8 mouse cellular contexts compared by ENCODE assay signal in the genomic region with DNA sequence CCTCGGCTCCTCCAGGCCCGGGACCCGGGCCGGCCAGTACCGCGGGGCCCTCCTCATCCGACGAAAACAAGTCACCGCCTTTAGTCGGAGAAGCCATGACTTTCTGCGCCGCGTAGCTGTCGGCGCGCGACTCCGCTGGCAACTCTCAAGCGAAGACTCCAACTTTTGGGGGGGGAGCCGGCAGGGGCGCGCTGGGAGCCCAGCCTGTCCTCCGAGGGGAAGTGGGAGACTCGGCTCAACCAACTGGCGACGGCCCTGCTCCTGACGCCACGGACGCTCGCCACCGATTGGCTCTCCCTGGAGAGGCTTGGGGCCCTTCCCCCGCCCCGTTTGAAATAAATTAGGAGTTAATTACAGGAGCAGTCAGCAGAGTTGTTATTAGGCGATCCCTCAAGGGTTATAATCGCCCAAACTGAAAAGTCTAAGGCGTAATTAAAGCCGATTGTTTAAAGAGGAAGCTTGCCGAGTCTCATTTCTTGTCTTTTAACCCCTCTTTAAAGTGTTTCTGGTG. TPM values are rescaled to one million over a fixed set of nuclear protein-coding genes. Genes with fewer than 3 reads are reported as not detected.
DNase-seq lines count a peak whose midpoint lies in the region; ATAC-seq and TF ChIP-seq lines count a peak whose summit lies in the region.

A gene (minus strand): TSS at position 461 of the 511 bp plus-strand sequence.

- TF ChIP-seq EP300 in liver, embryonic 14.5 days (IDR thresholded peaks at IDR 0.05; ENCODE audit: low read depth): no peak

- peak within 1 kb of the TSS; percentile 56 for H3K4me3 ChIP-seq in embryonic facial prominence, embryonic 12.5 days
- peak within 1 kb of the TSS; percentile 75 for H3K4me3 ChIP-seq in heart, embryonic 13.5 days
- H3K4me3 ChIP-seq in kidney, embryonic 16.5 days (ENCODE audit: low read length): peak within 1 kb of the TSS; percentile 57
- H3K4me3 ChIP-seq in liver, embryonic 14.5 days (ENCODE audit: insufficient read depth in 1 of 2, low read depth in 2 of 2, low read length in 2 of 2): peak within 1 kb of the TSS; percentile 11 to 25; a peak in 3 of 4 replicates
- peak within 1 kb of the TSS; percentile 6; the same call in 1 of the 2 replicates for H3K4me3 ChIP-seq in olfactory bulb, adult 2 months (ENCODE audit: insufficient read depth, low read depth, low read length)

- no peak for TF ChIP-seq CTCF in liver, embryonic 14.5 days (IDR thresholded peaks at IDR 0.05; ENCODE audit: low read depth)
- no peak for TF ChIP-seq CTCF in olfactory bulb, adult 2 months (IDR thresholded peaks at IDR 0.05; ENCODE audit: insufficient read depth, low read depth, low read length)

- H3K9me3 ChIP-seq in embryonic facial prominence, embryonic 12.5 days: no peaks in the 10 kb centered on the region
- no peaks in the 10 kb centered on the region for H3K9me3 ChIP-seq in heart, embryonic 13.5 days
- no peaks in the 10 kb centered on the region for H3K9me3 ChIP-seq in kidney, embryonic 16.5 days (ENCODE audit: low read length)
- no peaks in the 10 kb centered on the region for H3K9me3 ChIP-seq in liver, embryonic 14.5 days (ENCODE audit: control insufficient read depth, low read length)

- ATAC-seq in embryonic facial prominence, embryonic 12.5 days (ENCODE audit: insufficient number of reproducible peaks, insufficient read depth, low FRiP score, low TSS enrichment): peak; percentile 86
- peak; percentile 64; the same call in 1 of the 2 replicates for ATAC-seq in heart, embryonic 13.5 days (ENCODE audit: extremely low read depth, insufficient number of reproducible peaks, low FRiP score, low TSS enrichment)
- peak; percentile 89 for ATAC-seq in kidney, embryonic 16.5 days (ENCODE audit: low FRiP score, low TSS enrichment)
- ATAC-seq in liver, embryonic 14.5 days (ENCODE audit: insufficient read depth): no peak

- DNase-seq in right cerebral cortex, postnatal 10 days (ENCODE audit: low spot score in 2 of 2): peak; percentile 71 to 80
- DNase-seq in right cerebral cortex, postnatal 25 days: no peak
- DNase-seq in liver, embryonic 14.5 days (ENCODE audit: low read depth in 3 of 3, low spot score in 3 of 3): no peak
- DNase-seq in thymus, adult 18-20 months: no peak

- peak within 1 kb of the TSS; percentile 77 for H3K27ac ChIP-seq in embryonic facial prominence, embryonic 12.5 days
- peak within 1 kb of the TSS; percentile 80 for H3K27ac ChIP-seq in heart, embryonic 13.5 days (replicated peaks)
- no peak within 1 kb of the TSS for H3K27ac ChIP-seq in kidney, embryonic 16.5 days (ENCODE audit: low read length)
- no peak within 1 kb of the TSS for H3K27ac ChIP-seq in liver, embryonic 14.5 days
- no peak within 1 kb of the TSS for H3K27ac ChIP-seq in olfactory bulb, adult 2 months (ENCODE audit: insufficient read depth, low read depth, low read length)

- TF ChIP-seq POLR2A in olfactory bulb, adult 2 months (IDR thresholded peaks at IDR 0.05; ENCODE audit: insufficient read depth, low read depth, low read length): no peak

- WGBS in embryonic facial prominence, embryonic 12.5 days: under 1% methylated on average over 38 of the region's 38 CpGs
- under 1% methylated on average over 38 of the region's 38 CpGs for WGBS in heart, embryonic 13.5 days
- WGBS in kidney, embryonic 16.5 days: 0% methylated on average over 38 of the region's 38 CpGs
- under 1% methylated on average over 38 of the region's 38 CpGs for WGBS in liver, embryonic 14.5 days (ENCODE audit: insufficient replicate concordance)
- under 1% methylated on average over 38 of the region's 38 CpGs for WGBS in olfactory bulb, adult 2 months

- H3K4me1 ChIP-seq in embryonic facial prominence, embryonic 12.5 days: peaks cover 21% of the 10 kb centered on the region
- peaks cover 31% of the 10 kb centered on the region for H3K4me1 ChIP-seq in heart, embryonic 13.5 days
- peaks cover 19% of the 10 kb centered on the region for H3K4me1 ChIP-seq in kidney, embryonic 16.5 days (ENCODE audit: insufficient read depth, low read length)
- H3K4me1 ChIP-seq in liver, embryonic 14.5 days (replicated peaks; ENCODE audit: control insufficient read depth in 2 of 2, insufficient read depth in 2 of 2, low read length in 1 of 2): no peaks in the 10 kb centered on the region
- peaks cover 14% of the 10 kb centered on the region for H3K4me1 ChIP-seq in olfactory bulb, adult 2 months (ENCODE audit: control insufficient read depth, insufficient read depth, low read length)

- peak within 1 kb of the TSS; percentile 74 for H3K9ac ChIP-seq in embryonic facial prominence, embryonic 12.5 days
- H3K9ac ChIP-seq in heart, embryonic 13.5 days: peak within 1 kb of the TSS; percentile 84
- H3K9ac ChIP-seq in kidney, embryonic 16.5 days (replicated peaks; ENCODE audit: low read length): peak within 1 kb of the TSS; percentile 57
- H3K9ac ChIP-seq in liver, embryonic 14.5 days (replicated peaks): no peak within 1 kb of the TSS

- H3K4me2 ChIP-seq in embryonic facial prominence, embryonic 12.5 days (replicated peaks): peak within 1 kb of the TSS; percentile 82
- H3K4me2 ChIP-seq in heart, embryonic 13.5 days: peak within 1 kb of the TSS; percentile 95
- peak within 1 kb of the TSS; percentile 85 for H3K4me2 ChIP-seq in kidney, embryonic 16.5 days (replicated peaks; ENCODE audit: low read depth, low read length)
- H3K4me2 ChIP-seq in liver, embryonic 14.5 days (ENCODE audit: low read depth): peak within 1 kb of the TSS; percentile 55

- no peaks in the 10 kb centered on the region for H3K36me3 ChIP-seq in embryonic facial prominence, embryonic 12.5 days
- no peaks in the 10 kb centered on the region for H3K36me3 ChIP-seq in heart, embryonic 13.5 days
- H3K36me3 ChIP-seq in kidney, embryonic 16.5 days (ENCODE audit: insufficient read depth, low read length): no peaks in the 10 kb centered on the region
- H3K36me3 ChIP-seq in liver, embryonic 14.5 days (replicated peaks; ENCODE audit: control insufficient read depth, insufficient read depth, low read depth): no peaks in the 10 kb centered on the region

- H3K27me3 ChIP-seq in embryonic facial prominence, embryonic 12.5 days: peaks cover 71% of the 10 kb centered on the region
- H3K27me3 ChIP-seq in heart, embryonic 13.5 days (replicated peaks): peaks cover 99% of the 10 kb centered on the region
- H3K27me3 ChIP-seq in kidney, embryonic 16.5 days (ENCODE audit: insufficient read depth, low read length): peaks cover 96% of the 10 kb centered on the region
- H3K27me3 ChIP-seq in liver, embryonic 14.5 days (ENCODE audit: control insufficient read depth, insufficient read depth, low read length): peaks cover 92% of the 10 kb centered on the region

RNA-seq across cellular contexts. Expression of the gene that starts here (rescaled TPM):
- polyA plus RNA-seq in embryonic facial prominence, embryonic 12.5 days (2016; fragmentation: Nextera tagmentation; extraction: Ambion mirVana): 30.8 and 34.2 TPM in 2 replicates
- 3.6 and 4.4 TPM in 2 replicates for polyA plus RNA-seq in heart, embryonic 13.5 days (2015; fragmentation: Nextera tagmentation; extraction: Ambion mirVana)
- polyA plus RNA-seq in kidney, embryonic 16.5 days (2015; fragmentation: Nextera tagmentation; extraction: Ambion mirVana): 1.6 and 1.9 TPM in 2 replicates
- 0.02 TPM in 2 replicates for polyA plus RNA-seq in liver, embryonic 14.5 days (2012; rRNA removed)
- not detected in 2 replicates for polyA plus RNA-seq in liver, embryonic 14.5 days (2014; fragmentation: Nextera tagmentation; extraction: Ambion mirVana)
- polyA plus RNA-seq in olfactory bulb, adult 2 months (2012; ENCODE audit: insufficient read depth, insufficient read length, low replicate concordance, missing spikeins): not detected in 2 replicates

Comparison
In these comparisons a context has a peak if more than half of its experiments do, and no peak if none do; other contexts are left out.
1. DNase-seq: peak in right cerebral cortex, postnatal 10 days (2 of 2); none in right cerebral cortex, postnatal 25 days (single experiment), liver, embryonic 14.5 days (0 of 3) and thymus, adult 18-20 months (0 of 2).
2. H3K27ac ChIP-seq: peak in embryonic facial prominence, embryonic 12.5 days (single experiment) and heart, embryonic 13.5 days (single experiment); none in kidney, embryonic 16.5 days (single experiment), liver, embryonic 14.5 days (single experiment) and olfactory bulb, adult 2 months (single experiment).
3. H3K4me3 ChIP-seq: peak in every context shown above with its lines; median percentile 75 in heart, embryonic 13.5 days; 57 in kidney, embryonic 16.5 days; 56 in embryonic facial prominence, embryonic 12.5 days; 18 in liver, embryonic 14.5 days; 6 in olfactory bulb, adult 2 months.
4. Peak in every context shown above with its lines, with median percentiles within 50 percentile points of each other: H3K4me2 ChIP-seq.